Mouse (Mus musculus): ENCODE measurements at regions not wholly inside any gene's neighbourhood (a gene's known extent, or its start where the extent isn't known, plus 50 kb on each side); places are given as distances from the start of the nearest gene placed in this dataset.

- no peak for TF ChIP-seq USF1 (IDR thresholded peaks at IDR 0.05; ENCODE audit: low read depth)
- TF ChIP-seq MYOG (IDR thresholded peaks at IDR 0.05; ENCODE audit: control insufficient read depth, extremely low read depth, insufficient read length): no peak
- TF ChIP-seq CTCF (IDR thresholded peaks at IDR 0.05; ENCODE audit: control insufficient read depth, insufficient read depth, insufficient read length): no peak
Observed at GRCm38 (mm10) chr9:46482034-46482858, 162.5 kb upstream of the 4931429L15Rik start.
